Comparison of ENCODE assay signal across 16 mouse cellular contexts in genomic region chr13:105537981-105538680, GRCm38 (mm10).
DNase-seq lines count a peak whose midpoint lies in the region; ATAC-seq and TF ChIP-seq lines count a peak whose summit lies in the region.
"Had no signal": no experiment of that assay in that cellular context is flagged by ENCODE, and none has a peak within 500 bp of the region (broad histone marks: within the 10 kb centered on the region; RNA-seq: fewer than 3 reads in every experiment).

No protein-coding gene starts in this region.

- no peaks in the 10 kb centered on the region for H3K27me3 ChIP-seq in hindbrain, postnatal 0 days (ENCODE audit: insufficient read depth, low read length)
- H3K27me3 ChIP-seq in hindbrain, embryonic 14.5 days (ENCODE audit: control insufficient read depth, insufficient read depth, low read length): no peaks in the 10 kb centered on the region
- no peaks in the 10 kb centered on the region for H3K27me3 ChIP-seq in forebrain, embryonic 15.5 days

- ATAC-seq in hindbrain, postnatal 0 days: 0 out of 2 replicates have a peak, but pooled peaks have one; percentile 38
- no peak for ATAC-seq in hindbrain, embryonic 14.5 days (ENCODE audit: low FRiP score)
- ATAC-seq in forebrain, embryonic 15.5 days (replicated peaks): peak; percentile 93

- no peak overlapping the region for H3K27ac ChIP-seq in hindbrain, postnatal 0 days
- no peak overlapping the region for H3K27ac ChIP-seq in hindbrain, embryonic 14.5 days
- no peak overlapping the region for H3K27ac ChIP-seq in forebrain, embryonic 15.5 days (replicated peaks)
- H3K27ac ChIP-seq: heart, embryonic 10.5 days; stomach, postnatal 0 days had no signal

- no peak overlapping the region for H3K9ac ChIP-seq in hindbrain, postnatal 0 days (replicated peaks; ENCODE audit: low read length)
- H3K9ac ChIP-seq in hindbrain, embryonic 14.5 days: no peak overlapping the region
- H3K9ac ChIP-seq in forebrain, embryonic 15.5 days (replicated peaks): no peak overlapping the region

- DNase-seq in hindbrain, postnatal 0 days (ENCODE audit: low spot score): no peak
- DNase-seq in hindbrain, embryonic 14.5 days (ENCODE audit: low spot score): no peak
- DNase-seq in embryo, embryonic 10.5 days (ENCODE audit: low spot score): peak; percentile 39
- peak; percentile 4 for DNase-seq in retina, postnatal 7 days (ENCODE audit: low read depth, low spot score)
- DNase-seq in kidney, postnatal 14 days: no peak
- DNase-seq in frontal cortex, adult 2 months (ENCODE audit: extremely low spot score in 1 of 2, low spot score in 1 of 2): no peak
- DNase-seq: adrenal gland, postnatal 10 days; cerebellum, adult 8-10 months; gastrocnemius, postnatal 25 days; heart, postnatal 14 days; kidney, adult 2 months; liver; lung, adult 18-20 months had no signal

- H3K9me3 ChIP-seq in hindbrain, postnatal 0 days (ENCODE audit: low read length): no peaks in the 10 kb centered on the region
- no peaks in the 10 kb centered on the region for H3K9me3 ChIP-seq in hindbrain, embryonic 14.5 days (ENCODE audit: control insufficient read depth, low read length)
- H3K9me3 ChIP-seq in forebrain, embryonic 15.5 days: no peaks in the 10 kb centered on the region
- H3K9me3 ChIP-seq: heart, embryonic 10.5 days had no signal

- H3K4me3 ChIP-seq in hindbrain, postnatal 0 days (ENCODE audit: low read length): no peak overlapping the region
- H3K4me3 ChIP-seq in hindbrain, embryonic 14.5 days (replicated peaks; ENCODE audit: low read length): no peak overlapping the region
- no peak overlapping the region for H3K4me3 ChIP-seq in forebrain, embryonic 15.5 days
- H3K4me3 ChIP-seq: heart, embryonic 10.5 days had no signal

- no peaks in the 10 kb centered on the region for H3K4me1 ChIP-seq in hindbrain, postnatal 0 days (ENCODE audit: insufficient read depth, low read length)
- no peaks in the 10 kb centered on the region for H3K4me1 ChIP-seq in hindbrain, embryonic 14.5 days (replicated peaks; ENCODE audit: control insufficient read depth, insufficient read depth, low read length)
- no peaks in the 10 kb centered on the region for H3K4me1 ChIP-seq in forebrain, embryonic 15.5 days
- H3K4me1 ChIP-seq: heart, embryonic 10.5 days had no signal

- H3K36me3 ChIP-seq in hindbrain, postnatal 0 days (ENCODE audit: insufficient read depth, low read length): no peaks in the 10 kb centered on the region
- H3K36me3 ChIP-seq in hindbrain, embryonic 14.5 days (replicated peaks; ENCODE audit: control insufficient read depth, insufficient read depth): no peaks in the 10 kb centered on the region
- no peaks in the 10 kb centered on the region for H3K36me3 ChIP-seq in forebrain, embryonic 15.5 days
- H3K36me3 ChIP-seq: heart, embryonic 10.5 days had no signal

- no peak overlapping the region for H3K4me2 ChIP-seq in hindbrain, postnatal 0 days (ENCODE audit: low read depth, low read length)
- no peak overlapping the region for H3K4me2 ChIP-seq in hindbrain, embryonic 14.5 days (replicated peaks)
- H3K4me2 ChIP-seq in forebrain, embryonic 15.5 days (replicated peaks): no peak overlapping the region

- 14% methylated on average over 3 of the region's 3 CpGs for WGBS in hindbrain, postnatal 0 days
- WGBS in hindbrain, embryonic 14.5 days: 12% methylated on average over 3 of the region's 3 CpGs
- 2% methylated on average over 3 of the region's 3 CpGs for WGBS in forebrain, embryonic 15.5 days

- TF ChIP-seq CTCF in hindbrain, postnatal 0 days (IDR thresholded peaks at IDR 0.05; ENCODE audit: low read depth): no peak

Comparison
In these comparisons a context has a peak if more than half of its experiments do, and no peak if none do; other contexts are left out.
1. DNase-seq: peak in embryo, embryonic 10.5 days (single experiment) and retina, postnatal 7 days (single experiment); none in hindbrain, postnatal 0 days (single experiment), hindbrain, embryonic 14.5 days (single experiment), kidney, postnatal 14 days (single experiment) and frontal cortex, adult 2 months (0 of 2).